Mouse (Mus musculus): ENCODE measurements at regions not wholly inside any gene's neighbourhood (a gene's known extent, or its start where the extent isn't known, plus 50 kb on each side); places are given as distances from the start of the nearest gene placed in this dataset.

- DNase-seq, result no peak
These were observed 254.7 kb downstream of the Cxcl12 start for GRCm38 (mm10) chr6:117422846-117423573.

GRCm38 (mm10) chr6:117426363-117426762 is 258.0 kb downstream of the Cxcl12 start:
- no peak for DNase-seq

- no peak for DNase-seq
These were observed 259.2 kb downstream of the Cxcl12 start for GRCm38 (mm10) chr6:117427351-117428142.

- no peak for DNase-seq
These were observed 260.1 kb downstream of the Cxcl12 start for GRCm38 (mm10) chr6:117428441-117428840.

- peak in 1 of 2 experiments; percentile 30 for DNase-seq
These were observed 262.8 kb downstream of the Cxcl12 start for GRCm38 (mm10) chr6:117430876-117431781.

GRCm38 (mm10) chr6:117436851-117437250 is 268.5 kb downstream of the Cxcl12 start:
- DNase-seq, result no peak

GRCm38 (mm10) chr6:117437411-117438101 is 269.2 kb downstream of the Cxcl12 start:
- no peak for DNase-seq

GRCm38 (mm10) chr6:117448652-117449051 is 280.3 kb downstream of the Cxcl12 start:
- DNase-seq, result no peak

GRCm38 (mm10) chr6:117451001-117451400 is 282.7 kb downstream of the Cxcl12 start:
- DNase-seq, result no peak

- no peak for DNase-seq
These were observed 291.9 kb downstream of the Cxcl12 start for GRCm38 (mm10) chr6:117460193-117460592.

- DNase-seq, result no peak
These were observed 296.8 kb downstream of the Cxcl12 start for GRCm38 (mm10) chr6:117465165-117465564.

GRCm38 (mm10) chr6:117465606-117466174 is 297.4 kb downstream of the Cxcl12 start:
- no peak for DNase-seq

- no peak for DNase-seq
These were observed 311.0 kb downstream of the Cxcl12 start for GRCm38 (mm10) chr6:117479376-117479775.

GRCm38 (mm10) chr6:117480396-117480795 is 312.1 kb downstream of the Cxcl12 start:
- no peak for DNase-seq

GRCm38 (mm10) chr6:117489161-117489560 is 320.8 kb downstream of the Cxcl12 start:
- DNase-seq, result no peak

GRCm38 (mm10) chr6:117489761-117490396 is 321.5 kb downstream of the Cxcl12 start:
- no peak for DNase-seq

- DNase-seq, result no peak
These were observed 326.6 kb downstream of the Cxcl12 start for GRCm38 (mm10) chr6:117494971-117495370.

GRCm38 (mm10) chr6:117497337-117497736 is 329.0 kb downstream of the Cxcl12 start:
- no peak for DNase-seq

- DNase-seq, result no peak
These were observed 329.6 kb downstream of the Cxcl12 start for GRCm38 (mm10) chr6:117497904-117498303.

GRCm38 (mm10) chr6:117502346-117502745 is 334.0 kb downstream of the Cxcl12 start:
- DNase-seq, result no peak

- no peak for DNase-seq
These were observed 336.2 kb upstream of the Zfp637 start for GRCm38 (mm10) chr6:117504771-117505170.

Measured in layer of hippocampus, postnatal 36 days (tissue).